Mouse (Mus musculus) neural tube, embryonic 11.5 days (tissue): Measurements from ENCODE around the gene Stk11. TPM values are rescaled to one million over a fixed set of nuclear protein-coding genes. Genes with fewer than 3 reads are reported as not detected.
A peak's percentile ranks its signal among the peaks of the same experiment; 100 is the strongest.

Experiments
- ATAC-seq: fragments of 200-750 bp; cut with Nextera tagmentation; 2 replicates; pipeline ENCODE4 v1.8.0; 2017; ENCODE audit warnings: moderate number of reproducible peaks, mild to moderate bottlenecking, moderate TSS enrichment, moderate library complexity; ENCODE audit not compliant: insufficient read depth, low FRiP score, low TSS enrichment
- DNase-seq: peaks from one replicate; pipeline ENCODE4 v3.0.0-alpha.2; 2015; ENCODE audit warnings: low spot score
- H3K27ac ChIP-seq: fragments of 300-500 bp; sonication (generic); 2 replicates; pipeline ENCODE4 v1.5.1; 2014; ENCODE audit warnings: low read depth, mild to moderate bottlenecking, low read length
- H3K27me3 ChIP-seq: fragments of 300-500 bp; sonication (generic); 2 replicates; pipeline ENCODE4 v1.6.1; 2014; ENCODE audit warnings: mild to moderate bottlenecking, low read length, mixed read lengths; ENCODE audit not compliant: control insufficient read depth, insufficient read depth
- H3K36me3 ChIP-seq: fragments of 300-500 bp; sonication (generic); 2 replicates; pipeline ENCODE4 v1.6.1; 2014; ENCODE audit warnings: mild to moderate bottlenecking, low read length, moderate library complexity, mixed read lengths; ENCODE audit not compliant: control insufficient read depth, insufficient read depth
- H3K4me1 ChIP-seq: fragments of 300-500 bp; sonication (generic); 2 replicates; pipeline ENCODE4 v1.6.1; 2014; ENCODE audit warnings: low read length, mixed read lengths; ENCODE audit not compliant: control insufficient read depth, insufficient read depth
- H3K4me2 ChIP-seq: fragments of 300-500 bp; sonication (generic); 2 replicates; pipeline ENCODE4 v1.6.1; 2014; ENCODE audit warnings: low read depth, mild to moderate bottlenecking, moderate library complexity
- H3K4me3 ChIP-seq: fragments of 300-500 bp; sonication (generic); 2 replicates; pipeline ENCODE4 v1.5.1; 2014; ENCODE audit warnings: low read depth, low read length
- H3K9ac ChIP-seq: fragments of 300-500 bp; sonication (generic); 2 replicates; pipeline ENCODE4 v1.6.1; 2014; ENCODE audit warnings: mild to moderate bottlenecking, low read length
- H3K9me3 ChIP-seq: fragments of 300-500 bp; sonication (generic); 2 replicates; pipeline ENCODE4 v1.6.1; 2016; ENCODE audit warnings: low read length; ENCODE audit not compliant: control insufficient read depth
- WGBS: fragments of 180-500 bp; shearing (Covaris S2); extraction: QIAGEN DNeasy Blood & Tissue Kit; methylation state at CpG from one replicate; pipeline ENCODE4 v1.1.7; 2014; 5-methylcytosine and 5-hydroxymethylcytosine counted together
- polyA plus RNA-seq: library from polyadenylated mRNA; unstranded; fragments of >200 nt; fragmentation: Nextera tagmentation; extraction: Ambion mirVana; gene quantifications from 2 replicates; pipeline ENCODE4 v1.2.1, GENCODE M21; 2014

Stk11 gene
- polyA plus RNA-seq, 1 experiment from 2014 or later, result 23.5 TPM

GRCm38 (mm10) chr10:80175536-80176269, 60.1 kb downstream of the Stk11 start:
- no peaks in the 10 kb centered on the region for H3K27me3 ChIP-seq
- ATAC-seq (no peak), DNase-seq (peak; percentile 55)
- peaks cover 10% of the 10 kb centered on the region for H3K36me3 ChIP-seq
- WGBS, result 28% methylated on average over 4 of the region's 4 CpGs
- peaks cover 12% of the 10 kb centered on the region for H3K4me1 ChIP-seq
- no peaks in the 10 kb centered on the region for H3K9me3 ChIP-seq
- no peak overlapping the region for H3K4me3 ChIP-seq
- peak overlapping the region; percentile 6; the same call in 1 of the 2 replicates for H3K9ac ChIP-seq
- H3K27ac ChIP-seq, result no peak overlapping the region
- H3K4me2 ChIP-seq, result no peak overlapping the region

- Histone ChIP-seq H3K9ac (0 out of 2 replicates have a peak overlapping the region, but pooled peaks have one; percentile 6), H3K27ac (no peak overlapping the region), H3K27me3 (no peaks in the 10 kb centered on the region)
Measured at GRCm38 (mm10) chr10:80176270-80176834, 60.7 kb downstream of the Stk11 start.

GRCm38 (mm10) chr10:80177441-80178279, 62.1 kb downstream of the Stk11 start:
- DNase-seq (no peak), ATAC-seq (no peak)
- Histone ChIP-seq H3K27ac (no peak overlapping the region), H3K36me3 (no peaks in the 10 kb centered on the region), H3K9me3 (no peaks in the 10 kb centered on the region), H3K4me3 (no peak overlapping the region), H3K27me3 (no peaks in the 10 kb centered on the region), H3K9ac (no peak overlapping the region), H3K4me1 (peaks cover 16% of the 10 kb centered on the region), H3K4me2 (no peak overlapping the region)
- WGBS, result 68% methylated on average over 7 of the region's 7 CpGs

More at GRCm38 (mm10) chr10:80176270-80176834, 60.7 kb downstream of the Stk11 start:
- no peak for ATAC-seq
- Histone ChIP-seq H3K4me3 (no peak overlapping the region), H3K4me2 (no peak overlapping the region), H3K36me3 (0 out of 2 replicates have a peak, but pooled peaks cover 7% of the 10 kb centered on the region), H3K9me3 (no peaks in the 10 kb centered on the region), H3K4me1 (peaks cover 18% of the 10 kb centered on the region)
- DNase-seq, result no peak
- 83% methylated on average over 5 of the region's 5 CpGs for WGBS

- Histone ChIP-seq H3K27me3 (no peaks in the 10 kb centered on the region), H3K4me2 (peak within 1 kb of the TSS; percentile 70), H3K4me1 (peaks cover 16% of the 10 kb centered on the region), H3K36me3 (no peaks in the 10 kb centered on the region), H3K9me3 (no peaks in the 10 kb centered on the region), H3K27ac (peak within 1 kb of the TSS; percentile 71), H3K4me3 (peak within 1 kb of the TSS; percentile 67), H3K9ac (peak within 1 kb of the TSS; percentile 86)
- peak; percentile 66 for ATAC-seq
- 2% methylated on average over 78 of the region's 106 CpGs for WGBS
- peak; percentile 86 for DNase-seq
Measured at GRCm38 (mm10) chr10:80179068-80180051, 63.8 kb downstream of the Stk11 start, which contains the start of gene Efna2. Gene Efna2 (plus strand): TSS chr10:80179482.

Other genes with a start within 250 kb of the Stk11 start
- 12.5 and 13.7 TPM in 2 replicates for gene Prtn3, start 241.3 kb upstream of the Stk11 start, polyA plus RNA-seq
- 142 and 156 TPM in 2 replicates for gene Plppr3, start 241.2 kb upstream of the Stk11 start, polyA plus RNA-seq
- gene Elane, start 229.6 kb upstream of the Stk11 start, polyA plus RNA-seq, result 0.66 TPM in 1 of 2 replicates, not detected in the other
- not detected in 2 replicates for gene Cfd, start 224.9 kb upstream of the Stk11 start, polyA plus RNA-seq
- gene Med16, start 206.9 kb upstream of the Stk11 start, polyA plus RNA-seq, result 47.7 and 53.6 TPM in 2 replicates
- gene Gm26602, start 204.9 kb upstream of the Stk11 start, polyA plus RNA-seq, result 14.5 TPM in 1 of 2 replicates, not detected in the other
- gene Kiss1r, start 198.8 kb upstream of the Stk11 start, polyA plus RNA-seq, result 0.77 and 0.80 TPM in 2 replicates
- 150 and 156 TPM in 2 replicates for gene R3hdm4, start 194.6 kb upstream of the Stk11 start, polyA plus RNA-seq
- gene Arid3a, start 188.8 kb upstream of the Stk11 start, polyA plus RNA-seq, result 7.0 and 8.5 TPM in 2 replicates
- 115 TPM in 2 replicates for gene Wdr18, start 155.7 kb upstream of the Stk11 start, polyA plus RNA-seq
- gene Grin3b, start 145.1 kb upstream of the Stk11 start, polyA plus RNA-seq, result 0.16 and 0.30 TPM in 2 replicates
- 16.1 and 17.7 TPM in 2 replicates for gene Tmem259, start 131.5 kb upstream of the Stk11 start, polyA plus RNA-seq
- gene Cnn2, start 127.2 kb upstream of the Stk11 start, polyA plus RNA-seq, result 167 and 187 TPM in 2 replicates
- 4.3 and 7.0 TPM in 2 replicates for gene Abca7, start 119.3 kb upstream of the Stk11 start, polyA plus RNA-seq
- gene Arhgap45, start 99.2 kb upstream of the Stk11 start, polyA plus RNA-seq, result 4.6 and 4.9 TPM in 2 replicates
- 222 and 234 TPM in 2 replicates for gene Polr2e, start 76.0 kb upstream of the Stk11 start, polyA plus RNA-seq
- gene Gpx4, start 68.6 kb upstream of the Stk11 start, polyA plus RNA-seq, result 540 and 570 TPM in 2 replicates
- 11.3 and 11.9 TPM in 2 replicates for gene Sbno2, start 10.2 kb upstream of the Stk11 start, polyA plus RNA-seq
- 376 and 386 TPM in 2 replicates for gene Atp5d, start 22.8 kb downstream of the Stk11 start, polyA plus RNA-seq
- gene Cbarp, start 25.0 kb downstream of the Stk11 start, polyA plus RNA-seq, result 11.1 and 11.3 TPM in 2 replicates
- gene Midn, start 32.5 kb downstream of the Stk11 start, polyA plus RNA-seq, result 70.0 and 78.2 TPM in 2 replicates
- 84.0 and 85.1 TPM in 2 replicates for gene Cirbp, start 50.2 kb downstream of the Stk11 start, polyA plus RNA-seq
- gene 1600002K03Rik, start 57.1 kb downstream of the Stk11 start, polyA plus RNA-seq, result 8.8 and 10.8 TPM in 2 replicates
- 36.2 and 38.9 TPM in 2 replicates for gene Efna2, start 63.7 kb downstream of the Stk11 start, polyA plus RNA-seq
- 59.6 and 61.8 TPM in 2 replicates for gene Mum1, start 110.6 kb downstream of the Stk11 start, polyA plus RNA-seq
- 247 and 261 TPM in 2 replicates for gene Ndufs7, start 133.3 kb downstream of the Stk11 start, polyA plus RNA-seq
- gene Gamt, start 145.2 kb downstream of the Stk11 start, polyA plus RNA-seq, result 35.1 and 37.7 TPM in 2 replicates
- 49.8 and 51.9 TPM in 2 replicates for gene Dazap1, start 145.7 kb downstream of the Stk11 start, polyA plus RNA-seq
- gene Rps15, start 176.7 kb downstream of the Stk11 start, polyA plus RNA-seq, result 857 and 860 TPM in 2 replicates
- 81.4 and 81.7 TPM in 2 replicates for gene Apc2, start 180.2 kb downstream of the Stk11 start, polyA plus RNA-seq
- 37.3 and 40.5 TPM in 2 replicates for gene 2310011J03Rik, start 204.7 kb downstream of the Stk11 start, polyA plus RNA-seq
- 2.0 and 2.4 TPM in 2 replicates for gene Pcsk4, start 213.7 kb downstream of the Stk11 start, polyA plus RNA-seq
- 4.2 and 5.5 TPM in 2 replicates for gene Reep6, start 214.2 kb downstream of the Stk11 start, polyA plus RNA-seq
- gene Adamtsl5, start 232.6 kb downstream of the Stk11 start, polyA plus RNA-seq, result 0.17 and 0.27 TPM in 2 replicates
- gene Plk5, start 240.7 kb downstream of the Stk11 start, polyA plus RNA-seq, result 0.17 TPM in 1 of 2 replicates, not detected in the other